Mouse (Mus musculus) lung, postnatal 0 days (tissue): ENCODE results near the gene Gm20708. TPM values are rescaled to one million over a fixed set of nuclear protein-coding genes. Genes with fewer than 3 reads are reported as not detected.

Experiments used
- ATAC-seq: fragments of 200-750 bp; cut with Nextera tagmentation; 2 replicates; pipeline ENCODE4 v1.8.0; 2017; ENCODE audit warnings: moderate library complexity
- DNase-seq: peaks from one replicate; pipeline ENCODE4 v3.0.0-alpha.2; 2016; ENCODE audit warnings: low spot score
- H3K27ac ChIP-seq: fragments of 300-500 bp; sonication (generic); 2 replicates; pipeline ENCODE4 v1.5.1; 2014; ENCODE audit warnings: antibody characterized with exemption, mild to moderate bottlenecking, low read length, mixed read lengths
- H3K27me3 ChIP-seq: fragments of 300-500 bp; sonication (generic); replicated peaks from 2 replicates; pipeline ENCODE4 v1.6.1; 2014; ENCODE audit warnings: low read length, mixed read lengths; ENCODE audit not compliant: insufficient read depth
- H3K36me3 ChIP-seq: fragments of 300-500 bp; sonication (generic); 2 replicates; pipeline ENCODE4 v1.6.1; 2014; ENCODE audit warnings: low read length, mixed read lengths; ENCODE audit not compliant: insufficient read depth
- H3K4me1 ChIP-seq: fragments of 300-500 bp; sonication (generic); 2 replicates; pipeline ENCODE4 v1.6.1; 2014; ENCODE audit warnings: antibody characterized with exemption, low read depth, low read length, mixed read lengths; ENCODE audit not compliant: insufficient read depth
- H3K4me2 ChIP-seq: fragments of 300-500 bp; sonication (generic); replicated peaks from 2 replicates; pipeline ENCODE4 v1.6.1; 2014; ENCODE audit warnings: low read depth, mild to moderate bottlenecking, low read length, moderate library complexity, mixed read lengths
- H3K4me3 ChIP-seq: fragments of 300-500 bp; sonication (generic); 2 replicates; pipeline ENCODE4 v1.5.1; 2014; ENCODE audit warnings: low read depth, low read length
- H3K9ac ChIP-seq: fragments of 300-500 bp; sonication (generic); replicated peaks from 2 replicates; pipeline ENCODE4 v1.6.1; 2014; ENCODE audit warnings: low read depth, mild to moderate bottlenecking
- H3K9me3 ChIP-seq: fragments of 300-500 bp; sonication (generic); 2 replicates; pipeline ENCODE4 v1.6.1; 2016; ENCODE audit warnings: low read length, mixed read lengths
- CTCF ChIP-seq: IDR thresholded peaks from 2 replicates; pipeline ENCODE4 v1.5.1; 2016; ENCODE audit warnings: antibody characterized with exemption, mild to moderate bottlenecking
- EP300 ChIP-seq: IDR thresholded peaks from 2 replicates; pipeline ENCODE4 v1.6.1; 2016; ENCODE audit warnings: antibody characterized with exemption, mild to moderate bottlenecking, control low read depth
- WGBS: fragments of 180-500 bp; shearing (Covaris S2); extraction: QIAGEN DNeasy Blood & Tissue Kit; methylation state at CpG from one replicate; pipeline ENCODE4 v1.1.7; 2014; 5-methylcytosine and 5-hydroxymethylcytosine counted together
- polyA plus RNA-seq: library from polyadenylated mRNA; unstranded; fragments of >200 nt; fragmentation: Nextera tagmentation; extraction: Ambion mirVana; gene quantifications from 2 replicates; pipeline ENCODE4 v1.2.1, GENCODE M21; 2015

Gm20708 gene
- polyA plus RNA-seq, result 0.27 TPM in 1 of 2 replicates, not detected in the other

DNA sequence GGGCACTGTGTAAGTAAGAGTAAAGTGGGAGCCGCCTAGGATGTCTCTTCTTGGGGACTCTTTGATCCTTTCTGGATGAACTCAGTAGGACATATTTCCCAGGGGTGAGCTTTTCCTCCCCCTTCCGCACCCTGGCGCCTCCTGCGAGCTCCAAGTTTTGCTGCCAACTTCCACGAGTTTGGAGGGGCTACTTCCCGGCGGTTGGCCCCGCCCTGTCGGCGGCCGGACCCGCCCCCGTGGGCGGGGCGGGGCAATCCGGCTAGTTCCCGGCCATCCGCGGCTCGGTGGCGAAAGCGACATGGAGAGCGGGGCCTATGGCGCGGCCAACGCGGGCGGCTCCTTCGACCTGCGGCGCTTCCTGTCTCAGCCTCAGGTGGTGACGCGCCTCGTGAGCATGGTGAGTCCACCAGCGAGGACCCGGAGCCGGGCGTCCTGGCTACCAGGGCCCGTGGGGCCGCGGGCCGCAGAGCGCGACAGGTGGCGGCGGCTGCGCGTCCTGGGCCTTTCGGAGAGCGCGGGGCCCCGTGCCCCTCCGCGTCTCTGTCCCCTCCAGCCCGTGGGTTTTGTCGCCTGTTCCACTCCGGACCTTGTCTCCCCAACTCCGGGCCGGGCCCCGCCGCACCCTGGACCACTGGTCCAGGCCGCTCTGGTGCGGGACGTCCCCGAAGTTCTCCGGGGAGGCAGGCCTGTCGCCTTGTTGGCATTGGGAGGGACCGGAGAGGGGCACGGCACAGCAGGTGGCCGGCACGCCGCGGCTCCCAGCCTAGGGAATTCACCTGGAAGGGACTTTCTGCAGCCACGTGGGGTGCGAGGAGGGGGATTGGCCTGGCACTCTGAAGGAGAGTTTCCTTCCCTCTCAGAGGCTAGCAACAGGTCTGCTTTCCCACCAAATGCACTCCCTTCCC lies at the start of gene Gm20708, which contains the start of gene Syngr2:
Gene Gm20708, plus strand, starts transcription at position 262 of the 905 bp plus-strand sequence.
Gene Syngr2, plus strand, starts transcription at position 262 of the 905 bp plus-strand sequence.
- TF ChIP-seq EP300, result no peak
- TF ChIP-seq CTCF, result no peak
- peak; percentile 88 for DNase-seq
- Histone ChIP-seq H3K9ac (peak within 1 kb of the TSS; percentile 77), H3K4me2 (peak within 1 kb of the TSS; percentile 98), H3K9me3 (no peaks in the 10 kb centered on the region), H3K4me3 (peak within 1 kb of the TSS; percentile 96), H3K27me3 (no peaks in the 10 kb centered on the region), H3K36me3 (0 out of 2 replicates have a peak, but pooled peaks cover 4% of the 10 kb centered on the region), H3K27ac (peak within 1 kb of the TSS; percentile 81), H3K4me1 (peaks cover 13% of the 10 kb centered on the region; the same call in 1 of the 2 replicates)
- under 1% methylated on average over 63 of the region's 75 CpGs for WGBS
- ATAC-seq, result peak; percentile 76

DNA sequence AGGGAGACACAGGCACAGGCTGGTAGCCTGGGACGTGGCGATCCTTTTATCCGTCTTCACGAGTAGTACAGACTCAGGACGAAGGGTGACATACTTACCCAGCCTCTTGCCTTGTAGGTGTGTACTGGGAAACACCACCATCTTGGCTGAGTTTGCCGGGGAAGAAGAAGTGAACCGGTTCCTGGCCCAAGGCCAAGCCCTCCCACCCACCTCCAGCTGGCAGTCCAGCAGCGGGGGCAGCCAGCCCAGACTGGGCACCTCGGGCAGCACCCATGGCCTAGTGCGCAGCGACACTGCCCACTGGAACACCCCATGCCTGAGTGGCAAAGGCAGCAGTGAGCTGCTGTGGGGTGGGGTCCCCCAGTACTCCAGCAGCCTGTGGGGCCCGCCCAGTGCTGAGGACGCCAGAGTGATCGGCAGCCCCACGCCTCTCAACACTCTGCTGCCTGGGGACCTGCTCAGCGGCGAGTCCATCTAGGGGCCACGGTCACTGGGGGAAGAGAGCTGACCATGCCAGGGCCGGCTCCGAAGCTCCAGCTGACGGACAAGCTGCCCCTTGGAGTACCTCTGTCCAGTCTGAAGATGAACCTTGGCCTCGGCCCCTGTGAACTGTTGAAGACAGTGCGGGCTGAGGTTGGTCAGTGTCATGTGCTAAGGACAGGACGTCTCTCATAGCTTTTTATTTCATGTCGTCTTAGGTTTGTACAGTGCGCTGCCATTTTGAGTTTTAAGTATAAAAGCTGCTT lies 48.9 kb upstream of the Gm20708 start:
- ATAC-seq (no peak), DNase-seq (no peak)
- Histone ChIP-seq H3K27ac (no peak overlapping the region), H3K9ac (no peak overlapping the region), H3K4me3 (no peak overlapping the region), H3K9me3 (no peaks in the 10 kb centered on the region), H3K4me2 (no peak overlapping the region), H3K27me3 (no peaks in the 10 kb centered on the region), H3K36me3 (peaks cover 50% of the 10 kb centered on the region), H3K4me1 (no peaks in the 10 kb centered on the region)
- no peak for TF ChIP-seq EP300
- WGBS, result 80% methylated on average over 26 of the region's 26 CpGs

DNA sequence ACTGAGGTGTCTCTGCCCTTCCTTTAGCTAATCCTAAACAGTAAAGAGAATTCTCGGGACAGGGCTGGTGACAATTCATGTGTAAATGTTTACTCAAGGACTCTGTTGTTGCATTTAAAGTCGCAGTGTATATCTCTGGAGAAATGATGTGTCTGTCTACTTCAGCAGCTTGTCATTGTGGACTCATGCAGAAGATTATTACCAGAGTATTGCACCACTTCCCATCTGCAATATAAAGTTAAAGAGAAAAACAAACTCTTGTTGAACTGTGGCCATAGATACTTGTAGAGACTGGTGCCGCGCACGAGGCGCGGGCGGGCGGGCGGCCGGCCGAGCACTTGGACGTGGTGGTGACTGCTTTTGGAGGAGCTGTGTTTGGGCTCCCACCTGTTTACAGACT lies 47.7 kb upstream of the Gm20708 start:
- Histone ChIP-seq H3K36me3 (peaks cover 41% of the 10 kb centered on the region), H3K27ac (no peak overlapping the region), H3K4me2 (no peak overlapping the region), H3K27me3 (no peaks in the 10 kb centered on the region), H3K4me3 (no peak overlapping the region), H3K4me1 (no peaks in the 10 kb centered on the region), H3K9me3 (no peaks in the 10 kb centered on the region), H3K9ac (no peak overlapping the region)
- WGBS, result 64% methylated on average over 13 of the region's 13 CpGs
- ATAC-seq (peak; percentile 20; the same call in 1 of the 2 replicates), DNase-seq (peak; percentile 57)
- TF ChIP-seq CTCF, result no peak

- Histone ChIP-seq H3K4me2 (no peak overlapping the region), H3K36me3 (peaks cover 38% of the 10 kb centered on the region), H3K4me1 (no peaks in the 10 kb centered on the region), H3K9ac (no peak overlapping the region), H3K9me3 (no peaks in the 10 kb centered on the region), H3K27me3 (no peaks in the 10 kb centered on the region), H3K27ac (no peak overlapping the region), H3K4me3 (no peak overlapping the region)
- ATAC-seq (no peak), DNase-seq (peak; percentile 25)
- 72% methylated on average over 12 of the region's 12 CpGs for WGBS
- no peak for TF ChIP-seq EP300
- TF ChIP-seq CTCF, result no peak
These were observed 47.2 kb upstream of the Gm20708 start for GRCm38 (mm10) chr11:117762246-117762645.

DNA sequence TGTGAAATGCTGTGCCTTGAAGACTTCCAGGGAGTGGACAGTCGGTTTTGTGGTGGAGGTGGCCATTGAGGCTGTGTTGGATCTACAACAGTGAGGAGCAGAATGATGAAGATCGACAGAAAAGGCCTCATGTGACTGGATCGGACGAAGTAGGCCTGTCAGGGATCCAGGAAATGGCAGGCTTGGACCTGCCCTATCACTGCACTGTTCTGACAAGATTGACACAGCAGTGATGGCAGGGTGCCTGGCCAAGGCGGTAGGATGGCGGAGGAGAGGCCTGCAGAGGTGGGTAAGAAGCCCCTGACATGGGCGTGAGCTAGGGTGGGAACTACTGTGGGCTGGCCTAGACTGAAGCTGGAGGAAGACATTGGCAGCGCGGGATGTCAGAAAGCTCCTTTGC lies 45.1 kb upstream of the Gm20708 start:
- Histone ChIP-seq H3K4me2 (no peak overlapping the region), H3K9ac (no peak overlapping the region), H3K4me3 (no peak overlapping the region), H3K9me3 (no peaks in the 10 kb centered on the region), H3K27ac (no peak overlapping the region), H3K4me1 (no peaks in the 10 kb centered on the region), H3K27me3 (no peaks in the 10 kb centered on the region), H3K36me3 (peaks cover 25% of the 10 kb centered on the region; the same call in 1 of the 2 replicates)
- no peak for ATAC-seq
- 83% methylated on average over 9 of the region's 9 CpGs for WGBS
- TF ChIP-seq EP300, result no peak
- TF ChIP-seq CTCF, result no peak
- DNase-seq, result no peak

- peaks cover 22% of the 10 kb centered on the region; the same call in 1 of the 2 replicates for H3K36me3 ChIP-seq
- no peak overlapping the region for H3K27ac ChIP-seq
- no peaks in the 10 kb centered on the region for H3K27me3 ChIP-seq
- H3K9ac ChIP-seq, result no peak overlapping the region
- H3K9me3 ChIP-seq, result no peaks in the 10 kb centered on the region
- TF ChIP-seq EP300 (no peak), CTCF (no peak)
- H3K4me2 ChIP-seq, result no peak overlapping the region
- H3K4me1 ChIP-seq, result no peaks in the 10 kb centered on the region
- WGBS, result 91% methylated on average over 5 of the region's 5 CpGs
- ATAC-seq (no peak), DNase-seq (no peak)
- no peak overlapping the region for H3K4me3 ChIP-seq
These were observed 44.1 kb upstream of the Gm20708 start for GRCm38 (mm10) chr11:117765361-117765760.
